8 mouse cellular contexts compared by ENCODE assay signal in genomic region chr11:70653345-70654197, GRCm38 (mm10). TPM values are rescaled to one million over a fixed set of nuclear protein-coding genes. Genes with fewer than 3 reads are reported as not detected.
DNase-seq lines count a peak whose midpoint lies in the region; ATAC-seq and TF ChIP-seq lines count a peak whose summit lies in the region.

No protein-coding gene starts in this region.

- peak overlapping the region; percentile 97 for H3K4me2 ChIP-seq in lung, embryonic 14.5 days
- peak overlapping the region; percentile 91 for H3K4me2 ChIP-seq in neural tube, embryonic 15.5 days

- H3K36me3 ChIP-seq in C2C12 (ENCODE audit: control insufficient read depth, insufficient read depth): peaks cover 51% of the 10 kb centered on the region
- H3K36me3 ChIP-seq in heart, adult 2 months (ENCODE audit: control insufficient read depth, insufficient read depth, low read length): peaks cover 25% of the 10 kb centered on the region
- H3K36me3 ChIP-seq in kidney, adult 2 months (ENCODE audit: control insufficient read depth, insufficient read depth, low read length): peaks cover 6% of the 10 kb centered on the region; the same call in 1 of the 2 replicates
- peaks cover 48% of the 10 kb centered on the region for H3K36me3 ChIP-seq in lung, embryonic 14.5 days (ENCODE audit: insufficient read depth)
- peaks cover 35% of the 10 kb centered on the region for H3K36me3 ChIP-seq in neural tube, embryonic 15.5 days

- peak overlapping the region; percentile 98 for H3K9ac ChIP-seq in heart, adult 2 months (ENCODE audit: low read depth, low read length)
- peak overlapping the region; percentile 97 for H3K9ac ChIP-seq in lung, embryonic 14.5 days
- H3K9ac ChIP-seq in neural tube, embryonic 15.5 days (replicated peaks): peak overlapping the region; percentile 86

- no peaks in the 10 kb centered on the region for H3K9me3 ChIP-seq in lung, embryonic 14.5 days (ENCODE audit: low read depth, low read length)
- no peaks in the 10 kb centered on the region for H3K9me3 ChIP-seq in neural tube, embryonic 15.5 days (replicated peaks)

- TF ChIP-seq EP300 in heart, adult 2 months (IDR thresholded peaks at IDR 0.05; ENCODE audit: insufficient read depth, low read depth, low read length): no peak

- peak overlapping the region; percentile 99 for H3K27ac ChIP-seq in heart, adult 2 months
- H3K27ac ChIP-seq in kidney, adult 2 months (ENCODE audit: insufficient read depth, low read depth, low read length): peak overlapping the region; percentile 100
- peak overlapping the region; percentile 99 for H3K27ac ChIP-seq in lung, embryonic 14.5 days (ENCODE audit: low read depth)
- H3K27ac ChIP-seq in neural tube, embryonic 15.5 days (replicated peaks): peak overlapping the region; percentile 95

- H3ac ChIP-seq in C2C12 (ENCODE audit: control insufficient read depth, insufficient read length, low read depth): peak overlapping the region; percentile 91

- peak overlapping the region; percentile 99 for H3K4me3 ChIP-seq in C2C12 (ENCODE audit: insufficient read depth, poor library complexity, severe bottlenecking)
- H3K4me3 ChIP-seq in heart, adult 2 months: peak overlapping the region; percentile 100
- H3K4me3 ChIP-seq in kidney, adult 2 months (ENCODE audit: insufficient read depth, low read depth, low read length): peak overlapping the region; percentile 100
- peak overlapping the region; percentile 100 for H3K4me3 ChIP-seq in lung, embryonic 14.5 days (ENCODE audit: low read depth, low read length)
- peak overlapping the region; percentile 69 for H3K4me3 ChIP-seq in neural tube, embryonic 15.5 days (replicated peaks)

- peaks cover 94% of the 10 kb centered on the region for H3K79me2 ChIP-seq in C2C12 (ENCODE audit: control insufficient read depth, insufficient read depth)
- peaks cover 4% of the 10 kb centered on the region for H3K79me2 ChIP-seq in heart, adult 2 months (replicated peaks; ENCODE audit: control insufficient read depth, insufficient read depth, low read length)

- peak; percentile 54; the same call in 1 of the 2 replicates for TF ChIP-seq POLR2A in heart, adult 2 months (IDR thresholded peaks at IDR 0.05; ENCODE audit: insufficient read depth, low read depth, low read length)
- no peak for TF ChIP-seq POLR2A in kidney, adult 2 months (IDR thresholded peaks at IDR 0.05; ENCODE audit: low read depth, low read length)

- DNase-seq in embryo, embryonic 10.5 days (ENCODE audit: low spot score): peak; percentile 86
- peak; percentile 86 for DNase-seq in heart, adult 2 months
- peak; percentile 69 for DNase-seq in kidney, adult 2 months
- peak; percentile 80 for DNase-seq in lung, embryonic 14.5 days
- DNase-seq in thymus, postnatal 10 days (ENCODE audit: low spot score in 2 of 2): peak; percentile 74 to 78

- TF ChIP-seq CTCF in C2C12 (IDR thresholded peaks at IDR 0.05; ENCODE audit: control insufficient read depth, insufficient read depth, insufficient read length): no peak
- TF ChIP-seq CTCF in heart, adult 2 months (IDR thresholded peaks at IDR 0.05): no peak
- no peak for TF ChIP-seq CTCF in kidney, adult 2 months (conservative IDR thresholded peaks at IDR 0.05; ENCODE audit: insufficient read depth, insufficient read length, low read depth, low read length)
- TF ChIP-seq CTCF in lung, embryonic 14.5 days (IDR thresholded peaks at IDR 0.05; ENCODE audit: low read depth): no peak

- H3K4me1 ChIP-seq in heart, adult 2 months (ENCODE audit: control insufficient read depth, insufficient read depth, low read length): peaks cover 4% of the 10 kb centered on the region
- H3K4me1 ChIP-seq in kidney, adult 2 months (ENCODE audit: control insufficient read depth, insufficient read depth, low read length): peaks cover 15% of the 10 kb centered on the region; the same call in 1 of the 2 replicates
- H3K4me1 ChIP-seq in lung, embryonic 14.5 days (ENCODE audit: insufficient read depth): peaks cover 26% of the 10 kb centered on the region
- peaks cover 68% of the 10 kb centered on the region for H3K4me1 ChIP-seq in neural tube, embryonic 15.5 days

- intact Hi-C loops in heart, adult 2 months (cut with DNase I): loop anchor here (2.0 kb wide), 1 partner anchor 15 kb away; the partner anchor contains the start of gene Spag7

- peaks cover 66% of the 10 kb centered on the region for H3K79me3 ChIP-seq in C2C12 (ENCODE audit: low read depth)

- ATAC-seq in activated CD4-positive, CD25-positive, alpha-beta regulatory T cell, adult 4 months: peak; percentile 24
- peak; percentile 41 for ATAC-seq in lung, embryonic 14.5 days (ENCODE audit: insufficient read depth)
- peak; percentile 67 for ATAC-seq in neural tube, embryonic 15.5 days (ENCODE audit: low FRiP score)

- no peaks in the 10 kb centered on the region for H3K27me3 ChIP-seq in C2C12 (ENCODE audit: control insufficient read depth, insufficient read depth, insufficient read length)
- no peaks in the 10 kb centered on the region for H3K27me3 ChIP-seq in heart, adult 2 months (ENCODE audit: control insufficient read depth, insufficient read depth, low read length)
- H3K27me3 ChIP-seq in kidney, adult 2 months (replicated peaks; ENCODE audit: control insufficient read depth, insufficient read depth, low read length): no peaks in the 10 kb centered on the region
- H3K27me3 ChIP-seq in lung, embryonic 14.5 days (ENCODE audit: insufficient read depth, low read length): no peaks in the 10 kb centered on the region
- H3K27me3 ChIP-seq in neural tube, embryonic 15.5 days (replicated peaks): no peaks in the 10 kb centered on the region

- WGBS in heart, adult 2 months: under 1% methylated on average over 63 of the region's 63 CpGs
- WGBS in kidney, adult 2 months: under 1% methylated on average over 49 of the region's 63 CpGs
- under 1% methylated on average over 63 of the region's 63 CpGs for WGBS in lung, embryonic 14.5 days
- WGBS in neural tube, embryonic 15.5 days: 1% methylated on average over 56 of the region's 63 CpGs

TF ChIP-seq in C2C12, 6 proteins besides CTCF, POLR2A, EP300 and RAD21:
- TF ChIP-seq CEBPB (IDR thresholded peaks at IDR 0.05; ENCODE audit: low read depth): no peak
- peak; percentile 31 for TF ChIP-seq MAX (IDR thresholded peaks at IDR 0.05)
TF ChIP-seq in C2C12: peak in this region for 1.

RNA-seq across cellular contexts. Expression of gene Pfn1, which starts 0.9 kb away (rescaled TPM):
- polyA plus RNA-seq in C2C12 (2012; fragmentation: generic; extraction: Trizol): 4,207 TPM
- polyA plus RNA-seq in activated CD4-positive, CD25-positive, alpha-beta regulatory T cell, adult 4 months (2017; shearing (Covaris generic)): 1,000 to 10,000 TPM; 3,856 to 4,120 TPM
- total RNA-seq in heart, adult 2 months (2021): 100 to 1,000 TPM; 270 to 280 TPM
- polyA plus RNA-seq in heart, adult 2 months (2012; rRNA removed): 439 and 479 TPM in 2 replicates
- polyA plus RNA-seq in kidney, adult 2 months (2012; rRNA removed): 686 and 750 TPM in 2 replicates
- polyA plus RNA-seq in lung, embryonic 14.5 days (2014; fragmentation: Nextera tagmentation; extraction: Ambion mirVana): 2,124 and 2,138 TPM in 2 replicates
- 679 and 994 TPM in 2 replicates for polyA plus RNA-seq in neural tube, embryonic 15.5 days (2015; fragmentation: Nextera tagmentation; extraction: Ambion mirVana)

RNA-seq across cellular contexts. Expression of gene Eno3, which starts 3.4 kb away (rescaled TPM):
- 1,151 TPM for polyA plus RNA-seq in C2C12 (2012; fragmentation: generic; extraction: Trizol)
- polyA plus RNA-seq in activated CD4-positive, CD25-positive, alpha-beta regulatory T cell, adult 4 months (2017; shearing (Covaris generic)): 10 to 100 TPM; 20.9 to 21.4 TPM
- total RNA-seq in heart, adult 2 months (2021): 1,000 to 10,000 TPM; 1,523 to 1,659 TPM
- 1,222 and 1,919 TPM in 2 replicates for polyA plus RNA-seq in heart, adult 2 months (2012; rRNA removed)
- polyA plus RNA-seq in kidney, adult 2 months (2012; rRNA removed): 9.2 and 30.9 TPM in 2 replicates
- polyA plus RNA-seq in lung, embryonic 14.5 days (2014; fragmentation: Nextera tagmentation; extraction: Ambion mirVana): 12.7 and 19.6 TPM in 2 replicates
- 12.6 and 17.5 TPM in 2 replicates for polyA plus RNA-seq in neural tube, embryonic 15.5 days (2015; fragmentation: Nextera tagmentation; extraction: Ambion mirVana)

RNA-seq across cellular contexts. Expression of gene Slc25a11, which starts 6.3 kb away (rescaled TPM):
- 136 TPM for polyA plus RNA-seq in C2C12 (2012; fragmentation: generic; extraction: Trizol)
- polyA plus RNA-seq in activated CD4-positive, CD25-positive, alpha-beta regulatory T cell, adult 4 months (2017; shearing (Covaris generic)): 100 to 1,000 TPM in 1 of 2 experiments, 10 to 100 TPM in 1; 80.4 to 124 TPM
- total RNA-seq in heart, adult 2 months (2021): 100 to 1,000 TPM; 532 to 626 TPM
- 632 and 932 TPM in 2 replicates for polyA plus RNA-seq in heart, adult 2 months (2012; rRNA removed)
- 281 and 284 TPM in 2 replicates for polyA plus RNA-seq in kidney, adult 2 months (2012; rRNA removed)
- polyA plus RNA-seq in lung, embryonic 14.5 days (2014; fragmentation: Nextera tagmentation; extraction: Ambion mirVana): 128 and 133 TPM in 2 replicates
- polyA plus RNA-seq in neural tube, embryonic 15.5 days (2015; fragmentation: Nextera tagmentation; extraction: Ambion mirVana): 169 and 174 TPM in 2 replicates

RNA-seq across cellular contexts. Expression of gene Rnf167, which starts 6.5 kb away (rescaled TPM):
- 9.0 TPM for polyA plus RNA-seq in C2C12 (2012; fragmentation: generic; extraction: Trizol)
- polyA plus RNA-seq in activated CD4-positive, CD25-positive, alpha-beta regulatory T cell, adult 4 months (2017; shearing (Covaris generic)): 100 to 1,000 TPM; 281 to 288 TPM
- 10 to 100 TPM; 50.8 to 58.7 TPM for total RNA-seq in heart, adult 2 months (2021)
- polyA plus RNA-seq in heart, adult 2 months (2012; rRNA removed): 65.0 and 80.9 TPM in 2 replicates
- 118 and 123 TPM in 2 replicates for polyA plus RNA-seq in kidney, adult 2 months (2012; rRNA removed)
- polyA plus RNA-seq in lung, embryonic 14.5 days (2014; fragmentation: Nextera tagmentation; extraction: Ambion mirVana): 97.0 and 98.8 TPM in 2 replicates
- polyA plus RNA-seq in neural tube, embryonic 15.5 days (2015; fragmentation: Nextera tagmentation; extraction: Ambion mirVana): 100 and 109 TPM in 2 replicates

RNA-seq across cellular contexts. Expression of gene Gp1ba, which starts 14.6 kb away (rescaled TPM):
- polyA plus RNA-seq in C2C12 (2012; fragmentation: generic; extraction: Trizol): 0.13 TPM
- under 1 TPM; 0.17 to 0.52 TPM for polyA plus RNA-seq in activated CD4-positive, CD25-positive, alpha-beta regulatory T cell, adult 4 months (2017; shearing (Covaris generic))
- under 1 TPM; 0.34 to 0.98 TPM for total RNA-seq in heart, adult 2 months (2021)
- polyA plus RNA-seq in heart, adult 2 months (2012; rRNA removed): 0.29 and 0.59 TPM in 2 replicates
- polyA plus RNA-seq in kidney, adult 2 months (2012; rRNA removed): 0.03 TPM in 1 of 2 replicates, not detected in the other
- polyA plus RNA-seq in lung, embryonic 14.5 days (2014; fragmentation: Nextera tagmentation; extraction: Ambion mirVana): 0.81 and 1.1 TPM in 2 replicates
- 0.15 TPM in 2 replicates for polyA plus RNA-seq in neural tube, embryonic 15.5 days (2015; fragmentation: Nextera tagmentation; extraction: Ambion mirVana)

Comparison
In these comparisons a context has a peak if more than half of its experiments do, and no peak if none do; other contexts are left out.
1. Peak in every context shown above with its lines: DNase-seq, ATAC-seq, H3K4me3 ChIP-seq and H3K27ac ChIP-seq.
2. RNA of gene Eno3, which starts 3.4 kb away (polyA plus RNA-seq): 1,222 to 1,919 TPM in heart, adult 2 months and 1,151 TPM in C2C12 (single experiment); 9.2 to 30.9 TPM in kidney, adult 2 months, 20.9 to 21.4 TPM in activated CD4-positive, CD25-positive, alpha-beta regulatory T cell, adult 4 months, 12.6 to 17.5 TPM in neural tube, embryonic 15.5 days and 12.7 to 19.6 TPM in lung, embryonic 14.5 days; every median in the first group is over 10 times any median in the second.